Mouse (Mus musculus) kidney, postnatal 14 days (tissue): ENCODE data around the gene Pirt.
A peak's percentile ranks its signal among the peaks of the same experiment; 100 is the strongest.

Experiments used
- DNase-seq: peaks from one replicate; pipeline ENCODE4 v3.0.0; 2022; ENCODE audit warnings: mixed read lengths

Pirt gene

DNA sequence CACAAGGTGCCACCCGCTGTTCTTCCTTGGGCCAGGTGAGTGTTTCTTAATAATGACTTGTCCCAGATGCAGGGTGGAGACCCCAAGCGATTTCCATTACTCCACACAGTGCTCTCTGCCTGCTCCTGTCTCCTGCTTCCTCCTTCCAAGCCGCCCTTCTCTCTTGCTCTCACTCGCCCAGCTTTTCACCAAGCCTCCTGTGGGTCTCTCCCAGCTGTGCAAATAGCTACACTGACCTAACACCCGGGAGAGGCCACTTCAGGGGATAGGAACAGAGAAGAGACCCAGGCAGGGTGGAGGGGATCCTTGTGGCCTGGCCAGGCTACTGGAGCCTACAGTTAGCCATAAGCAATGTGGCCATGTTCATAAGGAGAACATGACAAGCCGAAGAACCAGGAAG is 35.1 kb downstream of the Pirt start:
- no peak for DNase-seq

DNA sequence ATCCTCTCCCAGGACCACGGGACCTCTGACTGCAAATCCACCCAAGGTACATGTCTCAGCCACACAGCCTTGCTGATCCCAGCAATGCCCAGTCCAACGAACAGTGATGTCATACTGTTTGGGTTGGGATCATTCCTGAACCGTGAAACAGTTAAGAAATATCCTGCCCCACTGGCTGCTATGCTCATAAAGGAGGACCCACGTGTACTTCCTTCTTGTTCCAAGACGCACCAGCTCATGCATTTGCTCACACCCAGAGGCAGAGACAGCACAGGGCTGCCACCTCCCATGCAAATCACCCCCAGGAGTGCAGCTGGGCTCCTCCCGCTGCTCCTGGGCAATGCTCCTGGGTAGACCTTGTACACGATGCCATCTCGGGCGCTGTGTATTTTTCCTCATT is 44.5 kb downstream of the Pirt start, which contains the start of gene Tmem238l:
Gene Tmem238l (plus strand): TSS at position 336 of the 400 bp plus-strand sequence.
- DNase-seq: peak; percentile 8

DNA sequence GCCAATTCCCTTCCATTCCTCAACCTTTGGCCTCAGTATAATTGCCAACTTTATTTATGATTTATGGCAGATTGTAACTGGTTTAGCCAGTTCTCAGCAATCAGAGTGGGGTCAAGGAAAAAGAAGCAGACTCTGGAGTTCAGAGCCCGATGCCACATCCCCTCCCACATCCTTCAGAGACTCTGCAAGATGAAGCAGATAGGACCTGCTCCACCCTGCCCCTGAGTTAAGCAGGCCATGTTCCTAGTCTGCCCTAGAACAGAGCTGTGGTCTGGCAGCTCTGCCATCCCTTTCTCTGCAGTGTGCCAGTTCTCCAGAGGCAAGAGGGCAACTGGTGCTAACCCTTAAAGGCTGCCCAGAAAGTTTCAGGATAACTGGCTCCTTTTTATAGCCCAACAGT is 49.0 kb downstream of the Pirt start:
- no peak for DNase-seq

DNA sequence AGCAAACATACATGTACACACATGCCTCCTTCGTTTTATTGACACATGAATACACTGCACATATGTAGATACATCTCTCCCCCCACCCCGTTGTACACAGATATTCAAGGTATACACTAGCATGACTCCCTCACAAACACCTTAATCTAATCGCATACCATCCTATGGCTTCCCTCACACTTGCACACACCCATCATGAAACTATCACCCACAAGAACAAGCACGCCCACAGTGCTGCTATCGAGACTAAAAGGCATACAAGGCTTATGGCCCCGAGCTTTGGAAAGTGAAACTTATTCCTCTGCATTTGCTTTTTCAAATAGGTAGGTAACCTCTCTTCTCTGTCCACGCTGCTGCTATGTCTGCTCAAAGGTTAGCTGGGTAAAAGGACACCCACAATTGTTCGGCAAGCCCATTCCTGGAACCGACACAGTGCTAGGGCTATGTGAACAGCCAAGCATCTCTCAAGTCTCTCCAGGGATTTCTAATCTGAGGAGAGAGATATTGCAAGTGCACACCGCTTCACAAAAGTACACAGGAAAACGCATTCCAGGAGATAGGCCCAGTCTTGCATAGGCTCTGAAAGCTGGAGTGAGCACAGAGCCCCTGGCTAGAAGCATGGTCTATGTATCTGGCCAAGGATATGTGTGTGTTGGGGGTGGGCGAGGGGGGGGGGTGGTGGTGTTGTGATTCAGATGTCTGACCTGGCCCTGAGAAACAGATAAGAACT is 49.8 kb downstream of the Pirt start:
- no peak for DNase-seq

DNA sequence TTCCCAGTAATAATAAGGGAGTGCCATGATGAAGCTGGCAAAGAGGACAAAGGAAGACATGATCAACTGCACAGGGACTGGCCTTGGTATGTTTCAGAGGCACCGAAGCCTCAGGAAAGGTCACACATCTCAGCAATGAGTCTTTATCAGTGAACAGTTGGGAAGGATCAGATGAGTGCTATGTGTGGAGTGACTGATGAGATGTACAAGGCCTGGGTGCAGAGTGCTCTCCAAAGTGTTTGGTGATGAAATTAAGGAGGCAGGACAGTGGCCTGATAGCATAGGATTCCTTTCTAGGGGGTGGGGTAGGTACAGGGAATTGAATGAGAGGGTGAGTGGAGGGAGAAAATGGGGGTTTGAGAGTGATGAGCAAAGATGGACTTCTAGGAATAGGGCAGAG is 51.7 kb downstream of the Pirt start:
- no peak for DNase-seq

DNA sequence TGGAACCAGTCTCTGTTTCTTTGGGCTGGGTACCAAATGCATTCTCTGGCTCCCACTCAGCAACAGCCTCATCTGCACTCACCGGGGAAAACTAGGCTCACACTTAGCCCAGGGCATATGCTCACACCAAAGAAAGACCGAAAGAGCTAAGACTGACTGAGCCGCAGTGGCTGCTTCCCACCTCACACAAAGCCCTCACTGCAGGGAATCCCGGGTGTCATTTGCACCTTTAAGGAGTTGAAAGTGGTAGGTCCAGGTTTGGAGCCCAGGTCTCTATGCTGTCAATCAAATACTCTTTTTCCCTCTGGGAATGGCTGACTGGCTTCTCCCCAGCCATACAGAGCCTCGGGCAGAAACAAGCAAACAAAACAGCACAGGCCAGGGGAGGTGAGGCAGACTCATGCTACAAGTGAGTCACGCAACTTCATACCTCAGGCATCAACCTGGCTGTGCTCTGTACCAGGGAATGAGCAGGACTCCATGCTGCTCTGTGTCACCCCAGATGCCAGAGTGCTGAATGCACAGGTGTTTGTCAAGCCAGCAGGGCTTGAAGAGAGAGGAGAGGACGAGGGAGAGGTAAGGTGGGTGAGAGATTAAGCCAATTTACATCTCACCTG is 54.8 kb downstream of the Pirt start:
- DNase-seq: no peak

DNA sequence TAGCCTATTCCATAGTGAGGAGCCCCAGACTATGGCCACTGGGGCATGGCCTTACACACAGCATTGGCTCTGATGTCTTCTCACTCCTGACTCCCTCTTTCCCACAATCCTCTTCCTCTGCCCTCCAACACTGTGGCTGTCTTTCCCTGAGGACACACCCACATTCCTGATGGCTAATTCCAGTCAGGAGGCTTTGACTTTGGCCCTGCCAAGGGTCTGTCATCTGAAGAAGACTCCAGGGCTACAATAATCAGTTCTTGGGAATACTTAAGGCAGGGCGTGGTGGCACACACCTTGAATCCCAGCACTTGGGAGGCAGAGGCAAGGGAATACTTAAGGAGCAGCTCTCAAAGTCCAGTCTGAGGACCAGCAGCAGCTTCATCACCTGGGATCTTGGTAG is 56.8 kb downstream of the Pirt start:
- DNase-seq: no peak

DNA sequence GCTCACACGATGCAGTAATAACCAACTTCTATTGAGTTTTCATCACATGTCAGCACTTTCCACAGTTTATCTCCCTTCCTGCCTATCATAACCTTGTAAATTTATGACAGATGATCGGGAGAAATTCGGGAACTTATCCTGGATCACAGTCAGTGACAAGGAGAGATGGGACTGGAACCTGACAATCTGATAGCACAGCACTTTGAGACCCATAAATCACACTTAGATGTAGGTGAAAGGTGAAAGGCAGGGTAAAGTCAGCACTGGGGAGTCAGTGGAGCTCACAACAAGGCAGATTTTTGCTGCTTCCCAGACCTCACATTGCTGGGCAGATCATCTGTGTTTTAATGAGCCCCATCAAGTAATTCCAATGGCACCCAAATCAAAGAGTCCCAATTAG is 61.7 kb downstream of the Pirt start:
- no peak for DNase-seq

DNA sequence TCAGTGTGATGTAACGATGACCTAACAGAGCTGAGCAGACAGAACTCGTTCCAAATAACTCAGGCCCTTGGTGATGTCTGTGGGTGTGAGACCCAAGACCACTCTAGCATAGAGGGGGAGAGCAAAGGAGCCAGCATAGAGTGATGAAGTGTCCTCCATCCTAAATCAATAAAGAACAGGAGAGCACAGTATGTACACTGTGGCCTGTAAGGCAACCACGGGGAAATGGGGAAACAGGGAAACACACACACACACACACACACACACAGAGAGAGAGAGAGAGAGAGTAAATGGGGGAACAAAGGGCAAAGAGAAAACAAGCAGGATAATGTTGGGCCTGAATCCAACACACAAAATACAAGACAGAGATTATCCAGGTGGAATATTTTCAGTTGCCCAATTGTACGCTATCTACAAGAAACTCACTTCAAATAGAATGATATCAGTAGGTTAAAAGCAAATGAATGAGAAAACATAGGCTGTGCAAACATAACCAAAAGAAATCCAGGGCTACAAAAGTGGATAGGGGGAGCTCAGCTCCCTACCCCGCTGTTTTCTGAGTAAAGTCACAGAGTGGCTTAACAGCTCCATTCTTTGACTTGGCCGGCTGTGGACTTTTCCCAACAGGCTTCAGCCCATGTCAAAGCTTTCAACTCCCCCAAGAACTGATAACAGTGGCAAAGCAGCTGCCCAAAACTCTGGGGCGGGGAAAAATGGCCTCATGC is 64.0 kb downstream of the Pirt start:
- DNase-seq: no peak
